Comparison of ENCODE assay signal across 8 mouse cellular contexts in the genomic region with DNA sequence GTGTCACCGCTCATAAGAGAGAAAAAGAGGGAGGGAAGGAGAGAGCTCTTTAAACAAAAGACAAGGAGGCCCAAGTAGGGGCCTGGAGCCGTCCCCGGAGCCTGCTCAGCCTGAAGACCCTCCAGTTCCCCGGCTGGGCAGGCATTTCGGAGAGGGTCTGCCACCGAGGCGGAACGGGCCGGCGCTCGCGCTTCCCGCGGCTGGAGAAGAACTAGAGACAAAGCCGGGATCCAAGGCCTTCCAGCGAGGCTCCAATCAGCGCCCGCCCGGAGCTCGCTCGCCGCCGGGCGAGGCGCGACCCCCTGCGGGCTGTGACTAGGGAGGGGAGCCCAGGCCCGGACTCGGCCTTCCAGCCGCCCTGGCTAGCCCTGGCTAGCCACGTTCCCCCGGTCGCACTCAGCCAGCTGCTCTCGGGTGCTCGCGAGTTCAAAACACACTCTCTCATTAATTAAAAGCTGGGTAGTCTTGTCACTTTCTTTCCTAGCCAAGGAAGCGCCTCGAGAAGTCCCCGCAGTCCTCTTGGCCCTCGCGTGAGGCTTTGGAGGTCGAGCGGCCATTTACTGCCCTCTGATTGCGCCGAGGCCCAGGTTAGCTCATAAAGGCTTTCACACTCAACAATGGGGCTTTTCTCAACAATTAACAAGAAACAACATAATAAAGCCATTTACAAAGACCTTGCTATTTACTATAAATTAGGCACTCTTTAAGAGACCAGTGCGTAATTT. TPM values are rescaled to one million over a fixed set of nuclear protein-coding genes. Genes with fewer than 3 reads are reported as not detected.
DNase-seq lines count a peak whose midpoint lies in the region; ATAC-seq and TF ChIP-seq lines count a peak whose summit lies in the region.

No protein-coding gene starts in this region.

- H3K4me1 ChIP-seq in heart, embryonic 13.5 days = peaks cover 75% of the 10 kb centered on the region
- H3K4me1 ChIP-seq in liver, embryonic 16.5 days (ENCODE audit: control insufficient read depth, low read depth, low read length) = peaks cover 3% of the 10 kb centered on the region
- no peaks in the 10 kb centered on the region for H3K4me1 ChIP-seq in thymus, adult 2 months (replicated peaks; ENCODE audit: control insufficient read depth, insufficient read depth, low read length)

- H3K27me3 ChIP-seq in heart, embryonic 13.5 days (replicated peaks) = no peaks in the 10 kb centered on the region
- peaks cover 50% of the 10 kb centered on the region for H3K27me3 ChIP-seq in liver, embryonic 16.5 days (ENCODE audit: control insufficient read depth, insufficient read depth, low read depth, low read length)
- H3K27me3 ChIP-seq in thymus, adult 2 months (ENCODE audit: control insufficient read depth, insufficient read depth, low read length) = no peaks in the 10 kb centered on the region

- TF ChIP-seq CTCF in thymus, adult 2 months (IDR thresholded peaks at IDR 0.05; ENCODE audit: borderline replicate concordance, control insufficient read depth, extremely low read depth, insufficient read depth, low read length, poor library complexity) = no peak

- peak overlapping the region; percentile 93 for H3K4me2 ChIP-seq in heart, embryonic 13.5 days
- H3K4me2 ChIP-seq in liver, embryonic 16.5 days (ENCODE audit: low read depth, low read length) = peak overlapping the region; percentile 45

- 9% methylated on average over 46 of the region's 46 CpGs for WGBS in heart, embryonic 13.5 days
- WGBS in liver, embryonic 16.5 days (ENCODE audit: insufficient replicate concordance) = 26% methylated on average over 46 of the region's 46 CpGs
- WGBS in thymus, adult 2 months = 88% methylated on average over 46 of the region's 46 CpGs

- no peaks in the 10 kb centered on the region for H3K36me3 ChIP-seq in heart, embryonic 13.5 days
- H3K36me3 ChIP-seq in liver, embryonic 16.5 days (ENCODE audit: control insufficient read depth, insufficient read depth) = no peaks in the 10 kb centered on the region
- no peaks in the 10 kb centered on the region for H3K36me3 ChIP-seq in thymus, adult 2 months (ENCODE audit: control insufficient read depth, insufficient read depth, low read length)

- DNase-seq in heart, adult 9 months (ENCODE audit: low spot score in 2 of 2) = no peak
- DNase-seq in ZHBTc4 (ENCODE audit: low read depth, low spot score) = peak; percentile 84
- peak; percentile 34 to 35 for DNase-seq in heart, postnatal 10 days
- DNase-seq in B cell, adult 2 months = no peak
- DNase-seq in spleen, postnatal 4 days (ENCODE audit: low spot score in 2 of 2) = no peak
- no peak for DNase-seq in thymus, adult 2 months

- H3K9ac ChIP-seq in heart, embryonic 13.5 days = peak overlapping the region; percentile 87
- H3K9ac ChIP-seq in liver, embryonic 16.5 days (ENCODE audit: low read depth, low read length) = peak overlapping the region; percentile 38; the same call in 1 of the 2 replicates

- H3K4me3 ChIP-seq in heart, embryonic 13.5 days = peak overlapping the region; percentile 42
- H3K4me3 ChIP-seq in liver, embryonic 16.5 days (ENCODE audit: low read depth, low read length) = 0 out of 2 replicates have a peak overlapping the region, but pooled peaks have one; percentile 3
- no peak overlapping the region for H3K4me3 ChIP-seq in thymus, adult 2 months (ENCODE audit: control insufficient read depth, insufficient read depth, low read length)

- intact Hi-C loops in heart, postnatal 10 days (cut with DNase I) = no loop called here

- H3K9me3 ChIP-seq in heart, embryonic 13.5 days = no peaks in the 10 kb centered on the region
- H3K9me3 ChIP-seq in liver, embryonic 16.5 days (replicated peaks; ENCODE audit: control insufficient read depth, low read length) = no peaks in the 10 kb centered on the region

- no peak for ATAC-seq in heart, embryonic 13.5 days (ENCODE audit: extremely low read depth, insufficient number of reproducible peaks, low FRiP score, low TSS enrichment)
- 0 out of 2 replicates have a peak, but pooled peaks have one; percentile 19 for ATAC-seq in liver, embryonic 16.5 days (ENCODE audit: low read depth)

- no peak for TF ChIP-seq POLR2A in thymus, adult 2 months (IDR thresholded peaks at IDR 0.05; ENCODE audit: control insufficient read depth, extremely low read depth, insufficient read depth, low read length, poor library complexity)

- peak overlapping the region; percentile 63 for H3K27ac ChIP-seq in heart, embryonic 13.5 days (replicated peaks)
- no peak overlapping the region for H3K27ac ChIP-seq in liver, embryonic 16.5 days (ENCODE audit: low read length)
- H3K27ac ChIP-seq in thymus, adult 2 months (ENCODE audit: control insufficient read depth, insufficient read depth, low read length) = no peak overlapping the region

RNA-seq across cellular contexts. Expression of a gene that starts 2.2 kb away (rescaled TPM):
- 11.3 and 12.0 TPM in 2 replicates for polyA plus RNA-seq in heart, embryonic 13.5 days (2015; fragmentation: Nextera tagmentation; extraction: Ambion mirVana)
- 1 to 10 TPM; 3.0 to 4.2 TPM for total RNA-seq in heart, postnatal 10 days (2021)
- polyA plus RNA-seq in liver, embryonic 16.5 days (2015; fragmentation: Nextera tagmentation; extraction: Ambion mirVana) = 1.3 and 1.4 TPM in 2 replicates
- 0.37 and 0.75 TPM in 2 replicates for polyA plus RNA-seq in thymus, adult 2 months (2012; rRNA removed)

RNA-seq across cellular contexts. Expression of a gene that starts 9.1 kb away (rescaled TPM):
- 5.5 and 6.6 TPM in 2 replicates for polyA plus RNA-seq in heart, embryonic 13.5 days (2015; fragmentation: Nextera tagmentation; extraction: Ambion mirVana)
- total RNA-seq in heart, postnatal 10 days (2021) = 1 to 10 TPM; 4.8 to 5.7 TPM
- 0.28 and 0.38 TPM in 2 replicates for polyA plus RNA-seq in liver, embryonic 16.5 days (2015; fragmentation: Nextera tagmentation; extraction: Ambion mirVana)
- 0.38 and 0.41 TPM in 2 replicates for polyA plus RNA-seq in thymus, adult 2 months (2012; rRNA removed)

RNA-seq across cellular contexts. Expression of a gene that starts 15.3 kb away (rescaled TPM):
- 32.5 and 42.5 TPM in 2 replicates for polyA plus RNA-seq in heart, embryonic 13.5 days (2015; fragmentation: Nextera tagmentation; extraction: Ambion mirVana)
- 10 to 100 TPM; 40.6 to 43.1 TPM for total RNA-seq in heart, postnatal 10 days (2021)
- 23.8 and 24.3 TPM in 2 replicates for polyA plus RNA-seq in liver, embryonic 16.5 days (2015; fragmentation: Nextera tagmentation; extraction: Ambion mirVana)
- 75.4 and 90.3 TPM in 2 replicates for polyA plus RNA-seq in thymus, adult 2 months (2012; rRNA removed)

RNA-seq across cellular contexts. Expression of a gene that starts 43.0 kb away (rescaled TPM):
- polyA plus RNA-seq in heart, embryonic 13.5 days (2015; fragmentation: Nextera tagmentation; extraction: Ambion mirVana) = not detected in 2 replicates
- total RNA-seq in heart, postnatal 10 days (2021) = not detected
- not detected in 2 replicates for polyA plus RNA-seq in liver, embryonic 16.5 days (2015; fragmentation: Nextera tagmentation; extraction: Ambion mirVana)
- not detected in 2 replicates for polyA plus RNA-seq in thymus, adult 2 months (2012; rRNA removed)

Comparison
In these comparisons a context has a peak if more than half of its experiments do, and no peak if none do; other contexts are left out.
1. DNase-seq: peak in ZHBTc4 (single experiment) and heart, postnatal 10 days (2 of 2); none in heart, adult 9 months (0 of 2), B cell, adult 2 months (0 of 2), spleen, postnatal 4 days (0 of 2) and thymus, adult 2 months (single experiment).